Mouse (Mus musculus) limb, embryonic 12.5 days (tissue): ENCODE results near the gene Cblb. TPM values are rescaled to one million over a fixed set of nuclear protein-coding genes. Genes with fewer than 3 reads are reported as not detected.

Experiments used
- ATAC-seq: fragments of 200-750 bp; cut with Nextera tagmentation; 2 replicates; pipeline ENCODE4 v1.8.0; 2017; ENCODE audit warnings: low read depth, moderate TSS enrichment; ENCODE audit not compliant: insufficient number of reproducible peaks, insufficient read depth, low FRiP score, low TSS enrichment
- H3K27ac ChIP-seq: fragments of 300-500 bp; sonication (generic); 2 replicates; pipeline ENCODE4 v1.5.1; 2016; ENCODE audit warnings: mild to moderate bottlenecking, moderate library complexity
- H3K27me3 ChIP-seq: fragments of 300-500 bp; sonication (generic); 2 replicates; pipeline ENCODE4 v1.6.1; 2016; ENCODE audit warnings: mild to moderate bottlenecking, moderate library complexity
- H3K36me3 ChIP-seq: fragments of 300-500 bp; sonication (generic); 2 replicates; pipeline ENCODE4 v1.6.1; 2016; ENCODE audit warnings: mild to moderate bottlenecking, moderate library complexity
- H3K4me1 ChIP-seq: fragments of 300-500 bp; sonication (generic); replicated peaks from 2 replicates; pipeline ENCODE4 v1.6.1; 2016
- H3K4me2 ChIP-seq: fragments of 300-500 bp; sonication (generic); 2 replicates; pipeline ENCODE4 v1.6.1; 2016; ENCODE audit warnings: mild to moderate bottlenecking, moderate library complexity
- H3K4me3 ChIP-seq: fragments of 300-500 bp; sonication (generic); replicated peaks from 2 replicates; pipeline ENCODE4 v1.5.1; 2016; ENCODE audit warnings: mild to moderate bottlenecking
- H3K9ac ChIP-seq: fragments of 300-500 bp; sonication (generic); replicated peaks from 2 replicates; pipeline ENCODE4 v1.6.1; 2016; ENCODE audit warnings: mild to moderate bottlenecking, moderate library complexity
- H3K9me3 ChIP-seq: fragments of 300-500 bp; sonication (generic); 2 replicates; pipeline ENCODE4 v1.6.1; 2016; ENCODE audit warnings: mild to moderate bottlenecking, moderate library complexity
- WGBS: fragments of 180-500 bp; shearing (Covaris S2); methylation state at CpG from one replicate; pipeline ENCODE4 v1.1.7; 2016; 5-methylcytosine and 5-hydroxymethylcytosine counted together
- polyA plus RNA-seq: library from polyadenylated mRNA; unstranded; fragments of >200 nt; fragmentation: Nextera tagmentation; extraction: Ambion mirVana; gene quantifications from 2 replicates; pipeline ENCODE4 v1.2.1, GENCODE M21; 2016

Cblb gene
- polyA plus RNA-seq, 1 experiment from 2014 or later, result 21.4 TPM

GRCm38 (mm10) chr16:52094735-52095459 lies 63.9 kb downstream of the Cblb start:
- Histone ChIP-seq H3K36me3 (peaks cover 11% of the 10 kb centered on the region), H3K4me3 (no peak overlapping the region), H3K4me1 (peaks cover 29% of the 10 kb centered on the region), H3K9ac (no peak overlapping the region), H3K27me3 (no peaks in the 10 kb centered on the region), H3K4me2 (no peak overlapping the region), H3K9me3 (no peaks in the 10 kb centered on the region), H3K27ac (no peak overlapping the region)
- no peak for ATAC-seq
- 90% methylated on average over 10 of the region's 10 CpGs for WGBS

DNA sequence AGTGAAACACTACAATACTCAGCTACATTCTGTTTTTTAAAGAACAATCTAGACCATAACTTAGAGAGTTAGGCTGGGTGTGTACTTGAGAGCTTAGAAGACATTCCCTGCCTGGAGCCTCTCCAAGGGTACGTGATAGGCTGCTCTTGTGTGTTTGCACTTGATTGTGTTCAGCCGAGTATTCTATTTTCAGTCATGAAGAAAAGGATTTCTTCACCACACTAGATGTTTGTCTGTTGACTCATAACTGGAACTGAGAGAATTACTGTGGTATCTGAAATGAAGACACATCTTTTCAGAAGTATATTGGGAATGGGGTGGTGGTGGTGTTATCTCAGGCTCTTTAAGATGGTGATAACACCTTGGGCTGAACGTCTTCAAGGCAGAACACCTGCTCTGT lies 64.6 kb downstream of the Cblb start:
- Histone ChIP-seq H3K27ac (no peak overlapping the region), H3K9ac (no peak overlapping the region), H3K4me3 (no peak overlapping the region), H3K9me3 (no peaks in the 10 kb centered on the region), H3K36me3 (peaks cover 8% of the 10 kb centered on the region; the same call in 1 of the 2 replicates), H3K4me1 (peaks cover 23% of the 10 kb centered on the region), H3K4me2 (no peak overlapping the region), H3K27me3 (no peaks in the 10 kb centered on the region)
- no peak for ATAC-seq
- 87% methylated on average over 3 of the region's 3 CpGs for WGBS

DNA sequence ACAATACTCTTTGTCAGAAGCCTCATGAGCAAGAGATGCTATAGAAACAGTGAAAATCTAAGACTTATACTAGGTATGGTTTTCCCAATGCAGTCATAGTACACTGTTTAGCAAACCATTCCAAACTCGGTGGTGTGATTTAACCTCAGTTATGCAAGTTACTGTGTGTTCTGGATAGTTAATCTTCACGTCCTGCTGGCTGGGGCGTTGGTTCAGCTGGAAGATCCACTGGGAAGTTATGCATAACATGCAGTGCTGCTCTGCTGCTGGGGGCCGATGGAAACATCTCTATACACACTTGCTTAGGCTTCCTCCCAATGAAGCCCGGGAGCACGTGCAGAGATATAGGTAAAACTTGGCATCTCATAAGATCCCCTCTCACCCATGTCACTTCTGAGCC lies 69.4 kb downstream of the Cblb start:
- Histone ChIP-seq H3K27me3 (no peaks in the 10 kb centered on the region), H3K4me3 (no peak overlapping the region), H3K9ac (no peak overlapping the region), H3K36me3 (peaks cover 9% of the 10 kb centered on the region; the same call in 1 of the 2 replicates), H3K27ac (no peak overlapping the region), H3K4me1 (peaks cover 5% of the 10 kb centered on the region), H3K4me2 (no peak overlapping the region), H3K9me3 (no peaks in the 10 kb centered on the region)
- no peak for ATAC-seq
- 83% methylated on average over 6 of the region's 6 CpGs for WGBS

DNA sequence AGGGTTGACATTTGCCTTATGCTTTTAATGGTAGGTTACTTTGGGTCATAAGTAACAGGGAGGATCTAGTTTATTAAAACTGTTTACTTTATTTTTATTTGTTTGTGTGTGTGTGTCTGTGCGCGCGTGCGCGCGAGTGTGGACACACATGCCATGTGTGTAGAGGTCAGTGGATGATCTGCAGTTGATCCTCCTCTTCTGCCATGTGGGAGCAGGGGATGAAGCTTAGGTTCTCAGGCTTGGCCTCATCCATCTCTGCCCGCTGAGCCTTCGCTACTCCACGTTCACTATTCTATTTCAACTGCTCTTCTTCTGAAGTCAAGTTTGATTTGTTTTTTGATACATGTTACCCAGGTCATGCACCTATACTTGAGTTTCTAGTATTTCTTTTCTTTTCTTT lies 73.6 kb downstream of the Cblb start:
- H3K27me3 ChIP-seq, result no peaks in the 10 kb centered on the region
- 90% methylated on average over 9 of the region's 9 CpGs for WGBS

DNA sequence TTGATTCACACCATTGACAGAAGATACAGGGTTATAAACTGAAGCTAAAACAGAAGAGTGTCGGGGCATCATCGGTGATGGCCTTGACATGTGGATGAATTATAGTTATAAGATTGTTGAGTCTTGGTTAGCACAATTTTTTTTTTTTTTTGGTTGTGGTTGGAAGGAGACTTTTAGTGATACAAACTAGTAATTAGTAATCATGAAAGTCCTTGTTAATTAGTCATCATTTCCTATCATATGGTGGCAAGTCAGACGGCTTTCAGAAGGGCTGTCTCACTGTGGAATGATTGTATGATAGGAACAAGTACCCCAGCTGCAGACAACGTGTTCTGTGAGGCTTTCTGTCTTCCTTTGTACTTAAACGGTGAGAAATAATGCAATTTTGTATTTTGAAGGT lies 76.8 kb downstream of the Cblb start:
- no peak for ATAC-seq
- no peaks in the 10 kb centered on the region for H3K27me3 ChIP-seq
- 81% methylated on average over 5 of the region's 5 CpGs for WGBS

More for the DNA sequence above, 73.6 kb downstream of the Cblb start:
- no peak overlapping the region for H3K27ac ChIP-seq
- H3K36me3 ChIP-seq, result peaks cover 4% of the 10 kb centered on the region; the same call in 1 of the 2 replicates
- H3K4me3 ChIP-seq, result no peak overlapping the region
- no peak overlapping the region for H3K4me2 ChIP-seq
- ATAC-seq, result no peak
- H3K9me3 ChIP-seq, result no peaks in the 10 kb centered on the region
- H3K4me1 ChIP-seq, result peaks cover 10% of the 10 kb centered on the region
- H3K9ac ChIP-seq, result no peak overlapping the region

GRCm38 (mm10) chr16:52114473-52114872 lies 83.4 kb downstream of the Cblb start:
- Histone ChIP-seq H3K4me1 (peaks cover 3% of the 10 kb centered on the region; the same call in 1 of the 2 replicates), H3K36me3 (peaks cover 13% of the 10 kb centered on the region), H3K9me3 (no peaks in the 10 kb centered on the region), H3K4me2 (no peak overlapping the region), H3K4me3 (no peak overlapping the region), H3K27me3 (no peaks in the 10 kb centered on the region), H3K27ac (no peak overlapping the region), H3K9ac (no peak overlapping the region)
- WGBS, result 77% methylated on average over 4 of the region's 4 CpGs
- ATAC-seq, result no peak

More for the DNA sequence above, 76.8 kb downstream of the Cblb start:
- Histone ChIP-seq H3K9me3 (no peaks in the 10 kb centered on the region), H3K4me1 (peaks cover 10% of the 10 kb centered on the region; the same call in 1 of the 2 replicates), H3K9ac (no peak overlapping the region), H3K4me3 (no peak overlapping the region), H3K27ac (no peak overlapping the region), H3K36me3 (peaks cover 3% of the 10 kb centered on the region), H3K4me2 (no peak overlapping the region)

DNA sequence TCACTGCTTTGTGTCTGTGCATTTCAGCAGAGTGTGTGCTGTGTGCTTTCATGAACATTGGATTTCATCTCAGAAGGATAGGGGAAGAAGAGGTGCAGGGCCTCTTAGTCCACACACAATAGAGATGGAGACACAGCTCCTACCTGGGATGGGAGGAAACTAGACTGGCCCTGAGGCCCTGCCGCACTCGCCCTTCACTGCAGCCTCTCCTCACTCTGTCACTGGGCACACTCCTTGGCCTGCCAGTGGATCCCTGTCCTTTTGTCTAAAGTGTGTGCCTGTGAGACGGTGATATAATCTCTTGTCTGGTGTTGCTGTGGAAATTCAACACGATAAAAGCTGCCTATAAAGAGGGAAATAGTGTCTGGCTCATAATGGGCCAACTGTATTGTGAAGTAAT lies 88.0 kb downstream of the Cblb start:
- H3K27ac ChIP-seq, result no peak overlapping the region
- no peak overlapping the region for H3K9ac ChIP-seq
- H3K36me3 ChIP-seq, result peaks cover 10% of the 10 kb centered on the region
- no peak overlapping the region for H3K4me2 ChIP-seq
- H3K4me1 ChIP-seq, result peaks cover 3% of the 10 kb centered on the region; the same call in 1 of the 2 replicates
- no peaks in the 10 kb centered on the region for H3K9me3 ChIP-seq
- no peak overlapping the region for H3K4me3 ChIP-seq
- no peaks in the 10 kb centered on the region for H3K27me3 ChIP-seq
- ATAC-seq, result no peak
- 56% methylated on average over 4 of the region's 4 CpGs for WGBS

DNA sequence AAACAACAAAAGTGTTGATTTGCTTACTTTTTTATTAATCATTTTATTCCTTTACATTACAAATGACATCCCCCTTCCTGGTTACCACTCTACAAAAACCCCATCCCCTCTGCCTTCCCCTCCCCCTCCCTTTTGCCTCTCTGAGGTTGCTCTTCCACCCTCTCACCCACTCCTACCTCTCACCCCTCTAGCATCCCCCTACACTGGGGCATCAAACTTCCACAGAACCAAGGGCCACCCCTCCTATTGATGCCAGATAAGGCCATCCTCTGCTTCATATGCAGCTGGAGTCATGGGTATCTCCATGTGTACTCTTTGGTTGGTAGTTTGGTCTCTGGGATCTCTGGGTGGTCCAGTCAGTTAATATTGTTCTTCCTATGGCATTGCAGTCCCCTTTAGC lies 93.9 kb downstream of the Cblb start:
- no peaks in the 10 kb centered on the region for H3K4me1 ChIP-seq
- H3K27ac ChIP-seq, result no peak overlapping the region
- H3K9me3 ChIP-seq, result no peaks in the 10 kb centered on the region
- H3K4me2 ChIP-seq, result no peak overlapping the region
- H3K36me3 ChIP-seq, result peaks cover 17% of the 10 kb centered on the region
- H3K4me3 ChIP-seq, result no peak overlapping the region
- ATAC-seq, result no peak
- no peak overlapping the region for H3K9ac ChIP-seq
- no peaks in the 10 kb centered on the region for H3K27me3 ChIP-seq

DNA sequence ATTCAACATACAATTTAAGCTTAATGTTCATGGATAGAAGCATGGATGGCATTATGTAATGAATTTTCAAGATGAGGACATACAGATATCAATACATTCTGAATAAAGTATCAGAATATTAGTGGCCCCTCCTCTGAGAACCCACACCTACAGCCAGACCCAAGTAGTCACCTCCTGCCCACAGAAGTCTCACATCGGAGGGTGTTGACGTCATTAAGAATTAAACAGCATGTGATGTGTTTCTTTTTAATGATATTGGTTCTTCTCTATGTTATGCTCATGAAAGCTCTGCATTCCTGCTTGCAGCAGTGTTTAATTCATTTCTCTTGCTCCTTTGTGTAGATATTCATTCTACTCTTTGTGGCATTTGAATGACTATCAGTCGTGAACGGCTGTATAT lies 94.9 kb downstream of the Cblb start:
- Histone ChIP-seq H3K36me3 (peaks cover 17% of the 10 kb centered on the region), H3K27ac (no peak overlapping the region), H3K4me1 (no peaks in the 10 kb centered on the region), H3K27me3 (no peaks in the 10 kb centered on the region), H3K4me3 (no peak overlapping the region), H3K9me3 (no peaks in the 10 kb centered on the region), H3K4me2 (no peak overlapping the region), H3K9ac (no peak overlapping the region)
- ATAC-seq, result no peak
- WGBS, result 96% methylated on average over 4 of the region's 4 CpGs

- Histone ChIP-seq H3K4me3 (no peak overlapping the region), H3K4me1 (peaks cover 18% of the 10 kb centered on the region), H3K27me3 (no peaks in the 10 kb centered on the region), H3K4me2 (no peak overlapping the region), H3K36me3 (peaks cover 13% of the 10 kb centered on the region; the same call in 1 of the 2 replicates), H3K27ac (no peak overlapping the region), H3K9ac (no peak overlapping the region), H3K9me3 (no peaks in the 10 kb centered on the region)
- ATAC-seq, result no peak
- 78% methylated on average over 5 of the region's 5 CpGs for WGBS
Observed at GRCm38 (mm10) chr16:52129357-52129905, 98.4 kb downstream of the Cblb start.

DNA sequence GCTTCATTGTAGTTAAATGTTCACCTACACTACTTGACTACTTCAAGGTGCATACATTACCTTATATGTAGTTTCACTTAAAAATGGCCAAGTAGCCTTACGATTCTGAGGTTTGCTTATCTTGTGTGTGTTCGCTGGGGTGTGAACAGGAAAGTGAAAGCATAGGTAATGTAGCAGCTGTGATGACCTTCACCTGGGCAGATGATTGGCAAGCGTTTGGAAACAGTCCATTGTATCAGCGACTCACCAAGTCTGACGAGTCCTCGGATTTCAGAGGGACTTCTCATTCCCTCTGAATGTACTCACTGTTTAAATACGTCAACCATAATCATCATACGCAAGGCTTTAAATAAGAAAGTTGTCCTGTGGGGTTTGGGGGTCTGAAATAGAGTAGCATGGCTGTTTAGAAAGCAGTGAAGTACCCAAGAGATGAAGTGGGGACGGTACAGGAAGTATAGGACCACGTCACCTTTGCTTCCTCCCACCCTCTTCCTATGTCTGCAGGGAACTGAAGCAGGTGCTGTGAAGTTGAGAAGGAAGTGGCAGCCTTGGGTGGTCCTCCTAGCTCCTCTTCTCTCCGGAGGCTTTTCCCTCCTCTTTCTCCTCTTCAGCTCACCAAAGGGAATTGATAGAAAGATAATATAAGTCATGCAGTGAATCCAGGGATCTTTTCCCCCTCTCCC lies 101.9 kb downstream of the Cblb start:
- Histone ChIP-seq H3K9ac (no peak overlapping the region), H3K4me3 (no peak overlapping the region), H3K9me3 (no peaks in the 10 kb centered on the region), H3K4me1 (peaks cover 32% of the 10 kb centered on the region), H3K27ac (no peak overlapping the region), H3K36me3 (peaks cover 13% of the 10 kb centered on the region), H3K4me2 (no peak overlapping the region), H3K27me3 (no peaks in the 10 kb centered on the region)
- ATAC-seq, result no peak
- WGBS, result 82% methylated on average over 11 of the region's 11 CpGs
